Mouse (Mus musculus): Measurements from ENCODE around the gene Tmem179. TPM values are rescaled to one million over a fixed set of nuclear protein-coding genes. Genes with fewer than 3 reads are reported as not detected.

The Tmem179 gene
- polyA plus RNA-seq, 1 experiment from 2014 or later = 1.5 TPM

- WGBS = 57% methylated on average over 6 of the region's 6 CpGs
- H3K4me3 ChIP-seq (ENCODE audit: low read depth, low read length) = no peak overlapping the region
- TF ChIP-seq CTCF (IDR thresholded peaks at IDR 0.05; ENCODE audit: low read depth) (no peak), EP300 (optimal IDR thresholded peaks at IDR 0.05) (no peak)
- H3K9ac ChIP-seq (ENCODE audit: low read length) = no peak overlapping the region
- H3K4me2 ChIP-seq (replicated peaks; ENCODE audit: low read depth) = no peak overlapping the region
- H3K27ac ChIP-seq (replicated peaks) = no peak overlapping the region
- DNase-seq (ENCODE audit: low spot score) (no peak), ATAC-seq (ENCODE audit: low FRiP score, low TSS enrichment) (no peak)
- H3K9me3 ChIP-seq (ENCODE audit: control insufficient read depth, low read length) = no peaks in the 10 kb centered on the region
- no peaks in the 10 kb centered on the region for H3K27me3 ChIP-seq (ENCODE audit: control insufficient read depth, insufficient read depth, low read length)
- no peaks in the 10 kb centered on the region for H3K36me3 ChIP-seq (ENCODE audit: control insufficient read depth, insufficient read depth, low read length)
- no peaks in the 10 kb centered on the region for H3K4me1 ChIP-seq (replicated peaks; ENCODE audit: control insufficient read depth, insufficient read depth)
Measured at GRCm38 (mm10) chr12:112506267-112506666, 10.3 kb downstream of the Tmem179 start.

- H3K27me3 ChIP-seq (ENCODE audit: control insufficient read depth, insufficient read depth, low read length) = no peaks in the 10 kb centered on the region
- H3K9ac ChIP-seq (ENCODE audit: low read length) = no peak overlapping the region
- no peaks in the 10 kb centered on the region for H3K4me1 ChIP-seq (replicated peaks; ENCODE audit: control insufficient read depth, insufficient read depth)
- DNase-seq (ENCODE audit: low spot score) (no peak), ATAC-seq (ENCODE audit: low FRiP score, low TSS enrichment) (no peak)
- no peak overlapping the region for H3K4me3 ChIP-seq (ENCODE audit: low read depth, low read length)
- no peak overlapping the region for H3K27ac ChIP-seq (replicated peaks)
- TF ChIP-seq CTCF (IDR thresholded peaks at IDR 0.05; ENCODE audit: low read depth) (no peak), EP300 (optimal IDR thresholded peaks at IDR 0.05) (no peak)
- no peak overlapping the region for H3K4me2 ChIP-seq (replicated peaks; ENCODE audit: low read depth)
- H3K9me3 ChIP-seq (ENCODE audit: control insufficient read depth, low read length) = no peaks in the 10 kb centered on the region
- 29% methylated on average over 19 of the region's 19 CpGs for WGBS
- H3K36me3 ChIP-seq (ENCODE audit: control insufficient read depth, insufficient read depth, low read length) = no peaks in the 10 kb centered on the region
Measured at GRCm38 (mm10) chr12:112503003-112503771, 13.4 kb downstream of the Tmem179 start.

GRCm38 (mm10) chr12:112498683-112499082, 17.9 kb downstream of the Tmem179 start:
- Histone ChIP-seq H3K9me3 (ENCODE audit: control insufficient read depth, low read length) (no peaks in the 10 kb centered on the region), H3K4me3 (ENCODE audit: low read depth, low read length) (no peak overlapping the region), H3K27me3 (ENCODE audit: control insufficient read depth, insufficient read depth, low read length) (no peaks in the 10 kb centered on the region), H3K4me1 (replicated peaks; ENCODE audit: control insufficient read depth, insufficient read depth) (no peaks in the 10 kb centered on the region), H3K36me3 (ENCODE audit: control insufficient read depth, insufficient read depth, low read length) (no peaks in the 10 kb centered on the region), H3K9ac (ENCODE audit: low read length) (no peak overlapping the region), H3K27ac (replicated peaks) (no peak overlapping the region), H3K4me2 (replicated peaks; ENCODE audit: low read depth) (no peak overlapping the region)
- peak; percentile 64 for TF ChIP-seq CTCF (IDR thresholded peaks at IDR 0.05; ENCODE audit: low read depth)
- TF ChIP-seq EP300 (optimal IDR thresholded peaks at IDR 0.05) = no peak
- WGBS = 31% methylated on average over 11 of the region's 11 CpGs
- no peak for ATAC-seq (ENCODE audit: low FRiP score, low TSS enrichment)
- peak; percentile 33 for DNase-seq (ENCODE audit: low spot score)

- ATAC-seq (ENCODE audit: low FRiP score, low TSS enrichment) = no peak
- WGBS = 75% methylated on average over 8 of the region's 8 CpGs
- no peak overlapping the region for H3K4me3 ChIP-seq (ENCODE audit: low read depth, low read length)
Measured at GRCm38 (mm10) chr12:112497731-112498130, 18.8 kb downstream of the Tmem179 start.

GRCm38 (mm10) chr12:112496136-112496535, 20.4 kb downstream of the Tmem179 start:
- 67% methylated on average over 5 of the region's 5 CpGs for WGBS
- Histone ChIP-seq H3K4me1 (replicated peaks; ENCODE audit: control insufficient read depth, insufficient read depth) (no peaks in the 10 kb centered on the region), H3K36me3 (ENCODE audit: control insufficient read depth, insufficient read depth, low read length) (no peaks in the 10 kb centered on the region), H3K27me3 (ENCODE audit: control insufficient read depth, insufficient read depth, low read length) (no peaks in the 10 kb centered on the region), H3K9ac (ENCODE audit: low read length) (no peak overlapping the region), H3K27ac (replicated peaks) (no peak overlapping the region), H3K4me3 (ENCODE audit: low read depth, low read length) (no peak overlapping the region), H3K4me2 (replicated peaks; ENCODE audit: low read depth) (no peak overlapping the region), H3K9me3 (ENCODE audit: control insufficient read depth, low read length) (no peaks in the 10 kb centered on the region)
- ATAC-seq (ENCODE audit: low FRiP score, low TSS enrichment) (no peak), DNase-seq (ENCODE audit: low spot score) (no peak)
- no peak for TF ChIP-seq EP300 (optimal IDR thresholded peaks at IDR 0.05)
- TF ChIP-seq CTCF (IDR thresholded peaks at IDR 0.05; ENCODE audit: low read depth) = no peak

More at GRCm38 (mm10) chr12:112497731-112498130, 18.8 kb downstream of the Tmem179 start:
- no peak overlapping the region for H3K9ac ChIP-seq (ENCODE audit: low read length)
- TF ChIP-seq EP300 (optimal IDR thresholded peaks at IDR 0.05) = no peak
- no peak for TF ChIP-seq CTCF (IDR thresholded peaks at IDR 0.05; ENCODE audit: low read depth)
- H3K27me3 ChIP-seq (ENCODE audit: control insufficient read depth, insufficient read depth, low read length) = no peaks in the 10 kb centered on the region
- H3K27ac ChIP-seq (replicated peaks) = no peak overlapping the region
- no peak for DNase-seq (ENCODE audit: low spot score)
- no peaks in the 10 kb centered on the region for H3K36me3 ChIP-seq (ENCODE audit: control insufficient read depth, insufficient read depth, low read length)
- H3K9me3 ChIP-seq (ENCODE audit: control insufficient read depth, low read length) = no peaks in the 10 kb centered on the region
- no peaks in the 10 kb centered on the region for H3K4me1 ChIP-seq (replicated peaks; ENCODE audit: control insufficient read depth, insufficient read depth)
- H3K4me2 ChIP-seq (replicated peaks; ENCODE audit: low read depth) = no peak overlapping the region

- Histone ChIP-seq H3K9ac (ENCODE audit: low read length) (no peak overlapping the region), H3K4me3 (ENCODE audit: low read depth, low read length) (no peak overlapping the region), H3K27ac (replicated peaks) (peak overlapping the region; percentile 6; the same call in 1 of the 2 replicates), H3K4me2 (replicated peaks; ENCODE audit: low read depth) (no peak overlapping the region), H3K9me3 (ENCODE audit: control insufficient read depth, low read length) (no peaks in the 10 kb centered on the region), H3K27me3 (ENCODE audit: control insufficient read depth, insufficient read depth, low read length) (no peaks in the 10 kb centered on the region), H3K4me1 (replicated peaks; ENCODE audit: control insufficient read depth, insufficient read depth) (no peaks in the 10 kb centered on the region; the same call in 1 of the 2 replicates), H3K36me3 (ENCODE audit: control insufficient read depth, insufficient read depth, low read length) (no peaks in the 10 kb centered on the region)
- peak; percentile 25 for DNase-seq (ENCODE audit: low spot score)
- ATAC-seq (ENCODE audit: low FRiP score, low TSS enrichment) = peak; percentile 53; the same call in 1 of the 2 replicates
- 30% methylated on average over 3 of the region's 3 CpGs for WGBS
- TF ChIP-seq CTCF (IDR thresholded peaks at IDR 0.05; ENCODE audit: low read depth) = peak; percentile 48
- no peak for TF ChIP-seq EP300 (optimal IDR thresholded peaks at IDR 0.05)
Measured at GRCm38 (mm10) chr12:112490444-112490939, 26.1 kb downstream of the Tmem179 start.

All from stomach, postnatal 0 days (tissue).